Mouse (Mus musculus) liver, postnatal 0 days (tissue): ENCODE data around the gene Basp1. TPM values are rescaled to one million over a fixed set of nuclear protein-coding genes. Genes with fewer than 3 reads are reported as not detected.

ENCODE experiments used
- ATAC-seq: fragments of 200-750 bp; cut with Nextera tagmentation; 2 replicates; pipeline ENCODE4 v1.8.0; 2017; ENCODE audit warnings: mild to moderate bottlenecking, moderate library complexity
- DNase-seq: peaks from one replicate; pipeline ENCODE4 v3.0.0-alpha.2; 2016
- H3K27ac ChIP-seq: fragments of 300-500 bp; sonication (generic); 2 replicates; pipeline ENCODE4 v1.5.1; 2014; ENCODE audit warnings: antibody characterized with exemption, moderate library complexity, mild to moderate bottlenecking, low read depth
- H3K27me3 ChIP-seq: fragments of 300-500 bp; sonication (generic); 2 replicates; pipeline ENCODE4 v1.6.1; 2014; ENCODE audit warnings: low read length, control low read depth, mixed read lengths; ENCODE audit not compliant: insufficient read depth
- H3K36me3 ChIP-seq: fragments of 300-500 bp; sonication (generic); replicated peaks from 2 replicates; pipeline ENCODE4 v1.6.1; 2014; ENCODE audit warnings: mild to moderate bottlenecking, control low read depth, low read length, moderate library complexity, mixed read lengths; ENCODE audit not compliant: insufficient read depth
- H3K4me1 ChIP-seq: fragments of 300-500 bp; sonication (generic); 2 replicates; pipeline ENCODE4 v1.6.1; 2014; ENCODE audit warnings: antibody characterized with exemption, mild to moderate bottlenecking, control low read depth; ENCODE audit not compliant: insufficient read depth
- H3K4me2 ChIP-seq: fragments of 300-500 bp; sonication (generic); 2 replicates; pipeline ENCODE4 v1.6.1; 2014; ENCODE audit warnings: low read depth, mild to moderate bottlenecking, low read length, moderate library complexity, mixed read lengths
- H3K4me3 ChIP-seq: fragments of 300-500 bp; sonication (generic); 2 replicates; pipeline ENCODE4 v1.5.1; 2014; ENCODE audit warnings: low read depth, low read length
- H3K9ac ChIP-seq: fragments of 300-500 bp; sonication (generic); replicated peaks from 2 replicates; pipeline ENCODE4 v1.6.1; 2014; ENCODE audit warnings: mild to moderate bottlenecking, moderate library complexity
- H3K9me3 ChIP-seq: fragments of 300-500 bp; sonication (generic); 2 replicates; pipeline ENCODE4 v1.6.1; 2016; ENCODE audit warnings: mild to moderate bottlenecking, control low read depth, low read length, mixed read lengths
- CTCF ChIP-seq: sonication (generic); IDR thresholded peaks from 2 replicates; pipeline ENCODE4 v1.5.1; 2016; ENCODE audit warnings: antibody characterized with exemption, low read depth
- EP300 ChIP-seq: IDR thresholded peaks from 2 replicates; pipeline ENCODE4 v1.6.1; 2016; ENCODE audit warnings: antibody characterized with exemption, low read depth, mild to moderate bottlenecking
- WGBS: fragments of 180-500 bp; shearing (Covaris S2); extraction: QIAGEN DNeasy Blood & Tissue Kit; methylation state at CpG from one replicate; pipeline ENCODE4 v1.1.7; 2014; ENCODE audit not compliant: insufficient replicate concordance; 5-methylcytosine and 5-hydroxymethylcytosine counted together
- polyA plus RNA-seq: library from polyadenylated mRNA; unstranded; fragments of >200 nt; fragmentation: Nextera tagmentation; extraction: Ambion mirVana; gene quantifications from 2 replicates; pipeline ENCODE4 v1.2.1, GENCODE M21; 2015

Gene Basp1
- polyA plus RNA-seq, 1 experiment from 2014 or later, result 1.9 TPM

GRCm38 (mm10) chr15:25429007-25429406 is 15.4 kb upstream of the Basp1 start:
- Histone ChIP-seq H3K27me3 (no peaks in the 10 kb centered on the region), H3K4me1 (no peaks in the 10 kb centered on the region), H3K27ac (no peak overlapping the region), H3K36me3 (no peaks in the 10 kb centered on the region), H3K9ac (no peak overlapping the region), H3K4me3 (no peak overlapping the region), H3K4me2 (no peak overlapping the region), H3K9me3 (no peaks in the 10 kb centered on the region)
- DNase-seq, result no peak
- WGBS, result 61% methylated on average over 7 of the region's 7 CpGs
- TF ChIP-seq CTCF, result no peak
- no peak for TF ChIP-seq EP300
- no peak for ATAC-seq

GRCm38 (mm10) chr15:25428551-25428950 is 15.0 kb upstream of the Basp1 start:
- Histone ChIP-seq H3K4me1 (no peaks in the 10 kb centered on the region), H3K27ac (no peak overlapping the region), H3K9ac (no peak overlapping the region), H3K9me3 (no peaks in the 10 kb centered on the region), H3K4me3 (no peak overlapping the region), H3K36me3 (no peaks in the 10 kb centered on the region), H3K4me2 (no peak overlapping the region), H3K27me3 (no peaks in the 10 kb centered on the region)
- TF ChIP-seq CTCF (peak; percentile 66), EP300 (no peak)
- 38% methylated on average over 7 of the region's 7 CpGs for WGBS
- DNase-seq (no peak), ATAC-seq (no peak)

GRCm38 (mm10) chr15:25420266-25420665 is 6.7 kb upstream of the Basp1 start:
- 62% methylated on average over 9 of the region's 9 CpGs for WGBS
- Histone ChIP-seq H3K27ac (no peak overlapping the region), H3K27me3 (no peaks in the 10 kb centered on the region), H3K9me3 (no peaks in the 10 kb centered on the region), H3K4me2 (no peak overlapping the region), H3K4me3 (no peak overlapping the region), H3K9ac (no peak overlapping the region), H3K4me1 (no peaks in the 10 kb centered on the region), H3K36me3 (no peaks in the 10 kb centered on the region)
- TF ChIP-seq CTCF (no peak), EP300 (no peak)
- DNase-seq, result peak; percentile 28
- ATAC-seq, result no peak

- Histone ChIP-seq H3K4me2 (no peak overlapping the region), H3K9ac (no peak overlapping the region), H3K9me3 (no peaks in the 10 kb centered on the region), H3K27me3 (peaks cover 31% of the 10 kb centered on the region), H3K4me3 (no peak overlapping the region), H3K4me1 (peaks cover 14% of the 10 kb centered on the region), H3K27ac (no peak overlapping the region), H3K36me3 (no peaks in the 10 kb centered on the region)
- TF ChIP-seq EP300, result no peak
- DNase-seq, result no peak
- ATAC-seq, result no peak
- WGBS, result 64% methylated on average over 6 of the region's 6 CpGs
Observed at GRCm38 (mm10) chr15:25416367-25416766, 2.8 kb upstream of the Basp1 start.

- no peak for TF ChIP-seq EP300
- Histone ChIP-seq H3K27ac (no peak overlapping the region), H3K27me3 (peaks cover 34% of the 10 kb centered on the region), H3K4me2 (no peak overlapping the region), H3K4me3 (no peak overlapping the region), H3K9ac (no peak overlapping the region), H3K4me1 (peaks cover 14% of the 10 kb centered on the region), H3K9me3 (no peaks in the 10 kb centered on the region), H3K36me3 (no peaks in the 10 kb centered on the region)
- DNase-seq (no peak), ATAC-seq (no peak)
- 73% methylated on average over 4 of the region's 4 CpGs for WGBS
Observed at GRCm38 (mm10) chr15:25415958-25416357, 2.4 kb upstream of the Basp1 start.

GRCm38 (mm10) chr15:25414747-25415119 is 1.2 kb upstream of the Basp1 start:
- DNase-seq (peak; percentile 85), ATAC-seq (peak; percentile 61)
- peak overlapping the region; percentile 56 for H3K4me3 ChIP-seq
- peak; percentile 89 for TF ChIP-seq CTCF
- TF ChIP-seq EP300, result no peak
- H3K4me1 ChIP-seq, result peaks cover 14% of the 10 kb centered on the region
- H3K9ac ChIP-seq, result no peak overlapping the region
- whole genome bisulfite sequencing, result 0% methylated on average over 14 of the region's 14 CpGs
- H3K27me3 ChIP-seq, result peaks cover 34% of the 10 kb centered on the region
- no peak overlapping the region for H3K27ac ChIP-seq
- no peaks in the 10 kb centered on the region for H3K9me3 ChIP-seq
- no peaks in the 10 kb centered on the region for H3K36me3 ChIP-seq
- H3K4me2 ChIP-seq, result peak overlapping the region; percentile 77

GRCm38 (mm10) chr15:25414011-25414746 is 615 bp upstream of the Basp1 start:
- Histone ChIP-seq H3K27ac (no peak overlapping the region), H3K36me3 (no peaks in the 10 kb centered on the region), H3K4me2 (peak overlapping the region; percentile 77), H3K4me1 (peaks cover 14% of the 10 kb centered on the region), H3K9ac (no peak overlapping the region), H3K27me3 (peaks cover 34% of the 10 kb centered on the region), H3K4me3 (peak overlapping the region; percentile 56), H3K9me3 (no peaks in the 10 kb centered on the region)
- 1% methylated on average over 34 of the region's 36 CpGs for WGBS
- DNase-seq (no peak), ATAC-seq (peak; percentile 56)
- no peak for TF ChIP-seq CTCF
- TF ChIP-seq EP300, result no peak
